Mouse (Mus musculus) ZHBTc4 (cell line): ENCODE data around the gene Dnajc17.

Experiments used
- DNase-seq: peaks from one replicate; pipeline ENCODE4 v3.0.0-alpha.2; 2011; ENCODE audit warnings: low read depth, low spot score

Gene Dnajc17

DNA sequence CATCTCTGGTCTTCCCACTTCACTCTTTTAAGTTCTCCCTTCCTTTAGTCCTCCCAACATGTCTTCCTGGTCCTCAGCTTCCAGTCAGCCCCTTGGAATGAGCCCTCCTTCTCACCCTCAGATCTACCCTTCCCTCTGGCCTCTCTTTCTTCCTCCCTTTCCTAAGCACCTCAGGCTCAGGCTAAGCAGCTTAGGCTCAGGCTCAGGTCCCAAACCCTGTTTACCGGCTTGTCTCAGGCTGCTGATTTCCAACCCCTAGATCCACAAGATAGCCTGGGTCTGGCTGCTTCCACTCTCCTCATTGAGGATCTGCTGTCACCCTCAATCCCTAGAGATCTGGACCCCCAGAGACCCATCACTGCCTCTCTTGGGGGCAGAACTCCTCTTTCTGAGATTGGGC lies 10.5 kb downstream of the Dnajc17 start:
- no peak for DNase-seq

DNA sequence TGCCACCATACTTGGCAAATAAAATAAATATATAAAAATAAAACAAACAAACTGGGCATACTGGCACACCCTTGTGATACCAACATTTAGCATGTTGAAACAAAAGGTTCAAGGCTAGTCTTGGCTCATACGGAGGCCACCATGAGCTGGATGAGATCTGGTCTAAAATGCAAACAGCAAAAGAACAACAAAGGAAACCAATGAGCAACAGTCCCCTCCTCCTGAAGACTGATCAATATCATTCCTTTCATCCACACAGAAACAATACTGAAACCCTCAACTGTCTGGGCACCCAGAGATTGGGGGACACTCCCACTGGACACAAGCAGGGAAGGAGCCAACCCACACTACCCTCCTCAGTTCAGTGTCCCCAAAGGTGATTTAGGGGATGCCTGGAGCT lies 11.1 kb downstream of the Dnajc17 start:
- no peak for DNase-seq

DNA sequence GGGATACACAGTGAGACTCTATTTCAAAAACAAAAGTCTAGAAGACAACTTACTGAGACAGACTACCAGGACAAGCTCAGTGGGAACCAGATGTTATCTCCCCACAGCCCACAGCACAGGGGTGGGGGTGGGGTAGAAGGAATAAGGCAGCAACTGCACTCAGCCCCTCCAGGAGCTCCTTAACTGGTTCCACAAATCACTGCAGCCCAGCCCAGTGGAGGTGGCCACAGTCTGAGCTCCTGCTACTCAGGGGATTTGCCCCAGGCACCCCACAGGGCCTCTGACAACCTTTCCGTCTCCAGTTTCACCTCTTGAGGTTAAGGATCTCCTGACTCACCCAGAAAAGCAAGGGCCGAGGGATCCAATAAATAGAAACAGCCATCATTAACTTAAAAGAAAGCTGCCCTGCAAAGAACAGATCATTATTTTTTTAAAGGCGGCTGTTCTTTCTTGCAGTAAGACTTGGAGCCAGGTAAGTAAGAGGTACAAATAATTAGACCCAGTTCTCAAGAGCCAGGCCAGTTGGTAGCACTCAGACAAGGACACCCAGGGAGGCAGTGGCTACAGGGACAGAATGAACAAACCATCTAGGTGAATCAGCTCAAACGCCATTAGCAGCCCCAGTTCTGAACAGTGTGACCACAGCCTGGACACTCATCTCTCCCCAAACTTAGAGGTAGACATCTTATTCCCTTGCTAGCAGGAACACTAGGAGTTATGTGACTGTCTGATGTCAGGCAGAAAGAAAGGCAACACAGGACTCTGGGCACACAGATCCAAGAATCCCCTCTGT lies 12.1 kb downstream of the Dnajc17 start:
- DNase-seq: no peak

DNA sequence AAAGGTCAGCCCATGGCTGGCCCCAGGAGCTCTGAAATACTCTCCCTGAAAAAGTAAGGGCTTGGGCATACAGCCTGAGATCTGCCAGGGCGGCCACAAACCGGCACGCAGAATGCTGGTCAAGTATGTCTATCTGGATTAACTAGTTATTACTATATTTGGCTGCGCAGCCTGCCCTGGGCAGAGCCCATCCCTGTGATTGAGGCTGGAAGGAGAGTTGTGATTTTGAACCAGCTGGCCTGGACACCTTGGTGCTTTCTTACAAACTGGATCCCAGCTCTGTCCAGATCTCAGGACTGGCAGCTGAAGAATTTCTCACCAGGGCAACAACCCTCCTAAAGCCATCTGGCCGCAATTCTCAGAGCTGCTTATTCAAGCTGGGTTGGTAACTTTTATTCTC lies 14.5 kb downstream of the Dnajc17 start:
- DNase-seq: no peak

DNA sequence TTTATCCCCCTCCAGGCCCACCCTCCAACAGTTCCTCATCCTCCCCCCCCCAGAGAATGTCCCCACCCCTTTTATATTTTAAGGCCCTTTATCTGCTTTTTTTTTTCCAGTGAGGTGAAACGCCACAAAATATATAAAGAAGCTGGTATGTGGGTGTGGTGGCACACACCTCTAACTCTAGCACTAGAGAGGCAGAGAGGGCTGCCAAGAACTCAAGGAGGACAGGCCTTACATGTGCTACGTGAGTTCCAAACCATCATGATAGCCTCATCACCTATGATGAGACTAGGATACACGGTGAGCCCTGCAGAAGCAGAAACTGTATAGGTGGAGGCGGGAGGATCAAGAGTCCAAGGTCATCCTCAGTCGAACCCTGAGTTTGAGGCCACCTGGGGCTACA lies 17.6 kb downstream of the Dnajc17 start:
- no peak for DNase-seq

DNA sequence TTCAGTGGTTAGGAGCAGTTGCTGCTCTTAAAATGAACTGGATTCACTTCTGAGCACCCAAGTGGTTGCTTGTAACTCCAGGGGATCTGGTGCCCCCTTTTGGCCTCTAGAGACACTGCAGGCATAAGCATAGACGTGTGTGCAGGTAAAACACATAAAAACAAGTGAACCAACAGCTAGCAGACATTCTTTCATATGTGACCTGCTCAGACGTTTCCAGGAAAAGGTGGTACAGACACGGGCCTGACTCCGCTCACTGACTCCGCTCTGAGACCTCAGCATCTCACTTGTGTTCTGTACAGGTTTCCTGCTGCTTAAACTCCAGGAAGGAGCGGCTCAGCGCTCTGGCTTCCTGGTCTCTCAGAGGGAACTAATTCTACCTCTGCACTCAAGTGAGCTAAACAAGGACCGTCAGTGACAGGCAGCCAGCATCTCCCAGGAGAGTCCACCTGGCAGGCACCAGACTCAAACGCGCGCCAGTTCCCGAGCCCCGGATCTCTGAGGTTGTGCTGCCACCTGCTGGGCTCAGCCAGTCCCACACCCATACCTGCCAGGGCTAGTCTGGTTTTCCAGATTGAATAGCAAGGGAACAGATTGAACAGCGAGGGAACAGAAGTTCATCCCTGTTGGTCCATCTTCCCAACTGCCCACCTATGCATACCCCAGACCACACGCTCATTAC lies 19.4 kb downstream of the Dnajc17 start:
- DNase-seq: peak; percentile 85

DNA sequence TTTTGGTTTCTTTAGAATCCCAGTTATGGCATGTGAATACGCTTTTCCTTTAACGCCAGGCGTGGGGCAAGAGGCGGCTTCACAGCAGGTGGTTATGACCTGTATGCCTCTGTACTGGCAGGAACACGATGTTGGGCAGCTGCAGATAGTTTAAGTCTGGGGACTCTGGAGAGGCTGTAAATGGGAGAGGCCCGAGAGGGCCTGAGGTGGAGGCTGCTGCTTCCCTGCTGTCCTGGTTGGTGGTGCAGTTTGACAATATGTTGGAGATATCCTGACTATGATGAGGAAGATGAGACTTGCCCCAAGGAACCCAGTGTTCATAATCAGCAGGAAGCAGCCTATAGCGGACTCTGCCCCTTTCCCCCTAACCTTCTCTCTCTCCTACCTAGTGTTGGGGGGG lies 25.7 kb downstream of the Dnajc17 start:
- no peak for DNase-seq

DNA sequence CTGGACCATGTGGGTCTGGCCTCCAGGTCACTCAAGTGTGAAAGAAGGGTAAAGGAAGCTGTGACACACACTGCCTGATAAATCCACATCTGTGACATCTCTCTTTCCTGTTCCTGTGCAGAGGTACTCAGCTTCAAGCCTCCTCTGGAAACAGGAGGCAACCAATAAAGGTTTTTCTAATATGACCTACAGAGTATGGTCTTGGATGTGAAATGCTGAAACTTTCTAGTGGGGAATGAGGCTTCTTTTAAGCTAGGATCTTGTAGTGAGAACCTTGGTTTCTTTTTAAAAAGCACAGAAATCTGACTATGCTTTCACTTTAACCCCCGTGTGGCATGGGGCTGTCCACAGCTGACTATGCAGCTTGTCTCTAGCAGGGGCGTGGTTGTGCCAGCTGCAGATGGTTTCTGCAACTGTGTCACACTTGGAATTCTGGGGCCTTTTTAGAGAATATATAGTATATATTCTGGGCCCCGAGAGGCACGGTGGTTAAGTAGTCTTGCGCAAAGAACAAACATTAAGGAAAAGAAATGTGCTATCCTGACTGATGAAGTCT lies 31.1 kb downstream of the Dnajc17 start:
- DNase-seq: no peak

DNA sequence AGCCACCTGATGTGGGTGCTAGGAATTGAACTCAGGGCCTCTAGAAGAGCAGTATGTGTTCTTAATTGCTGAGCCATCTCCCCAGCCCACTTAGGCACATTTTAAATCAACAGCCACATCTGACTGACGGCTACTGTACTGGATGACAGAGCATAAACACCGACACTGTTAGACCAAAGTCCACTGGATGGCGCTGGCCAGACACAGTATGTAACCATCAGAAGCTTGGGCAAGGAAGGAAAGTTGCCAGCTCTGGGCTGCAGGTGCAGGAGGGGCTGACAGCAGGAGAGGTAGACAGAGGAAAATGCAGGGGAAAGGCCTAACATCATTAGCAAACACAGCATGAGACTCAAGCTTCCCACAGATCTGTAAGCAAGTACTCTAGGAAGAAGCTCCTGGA lies 31.8 kb downstream of the Dnajc17 start:
- DNase-seq: no peak

DNA sequence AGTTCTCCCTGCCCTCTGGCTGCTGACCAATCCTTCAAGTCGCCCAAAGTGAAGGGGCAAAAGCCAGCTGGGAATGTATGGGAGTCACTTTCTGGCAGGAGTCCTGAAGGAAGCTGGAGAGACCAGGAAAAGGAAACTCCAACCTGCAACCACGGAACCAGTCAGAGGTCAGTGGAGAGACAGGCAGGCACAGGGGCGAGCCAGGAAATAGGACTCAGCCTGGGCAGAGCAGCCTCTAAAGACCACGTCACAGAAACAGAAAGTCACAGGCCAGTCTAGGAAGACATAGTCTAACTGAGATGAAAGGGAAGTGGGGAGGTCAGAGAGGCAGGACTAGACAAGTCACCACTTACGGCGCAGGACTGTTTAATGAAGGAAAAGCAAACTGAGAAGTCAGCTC lies 33.0 kb downstream of the Dnajc17 start:
- no peak for DNase-seq

DNA sequence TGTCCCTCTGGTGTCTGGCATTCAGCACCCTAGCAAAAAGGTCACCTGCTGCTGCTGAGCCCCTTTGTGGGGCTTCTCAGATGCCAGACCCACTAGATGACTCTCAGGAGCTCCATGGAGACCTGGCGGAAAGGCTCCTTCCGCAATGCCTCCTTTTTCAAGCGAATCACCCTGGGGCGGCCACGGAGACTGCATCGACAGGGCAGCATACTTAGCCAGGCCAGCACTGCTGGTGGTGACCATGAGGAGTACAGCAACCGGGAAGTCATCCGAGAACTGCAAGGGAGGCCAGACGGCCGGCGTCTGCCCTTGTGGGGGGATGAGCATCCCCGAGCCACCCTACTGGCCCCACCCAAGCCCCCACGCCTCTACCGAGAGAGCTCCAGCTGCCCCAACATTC lies 33.7 kb downstream of the Dnajc17 start:
- DNase-seq: no peak

DNA sequence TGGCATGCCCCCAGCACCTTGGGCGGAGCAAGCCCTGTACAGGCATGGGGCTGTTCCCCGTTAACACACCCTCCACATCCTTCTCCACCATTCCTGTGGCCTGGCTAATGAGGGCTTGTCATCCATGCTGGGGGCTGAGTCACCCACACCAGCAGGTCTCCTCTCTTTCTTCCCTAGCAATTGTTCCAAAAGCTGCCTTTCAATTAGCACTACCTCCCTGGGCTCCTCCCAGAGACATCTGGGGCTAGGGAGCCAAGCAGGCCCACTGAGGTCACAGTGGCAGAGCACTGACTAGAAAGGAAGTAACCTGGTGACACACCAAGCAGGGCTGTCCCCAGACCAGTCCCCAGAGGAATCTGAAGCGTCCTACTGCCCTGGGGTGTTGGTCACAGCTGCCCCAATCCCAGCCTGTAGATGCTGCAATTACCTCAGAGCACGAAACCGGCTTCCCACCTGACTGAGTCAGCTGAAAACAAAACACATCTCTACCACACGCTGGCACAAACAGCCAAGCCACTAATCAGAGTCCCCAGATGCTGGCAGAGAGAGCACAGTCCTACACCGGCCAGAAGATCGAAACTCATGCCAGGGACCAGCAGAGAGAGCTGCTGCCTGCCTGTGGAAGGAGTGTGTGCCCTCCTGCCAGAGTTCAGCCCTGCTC lies 34.5 kb downstream of the Dnajc17 start, which contains the start of gene Gm14137:
Gene Gm14137, plus strand, starts transcription at position 519 of the 661 bp plus-strand sequence.
- no peak for DNase-seq

DNA sequence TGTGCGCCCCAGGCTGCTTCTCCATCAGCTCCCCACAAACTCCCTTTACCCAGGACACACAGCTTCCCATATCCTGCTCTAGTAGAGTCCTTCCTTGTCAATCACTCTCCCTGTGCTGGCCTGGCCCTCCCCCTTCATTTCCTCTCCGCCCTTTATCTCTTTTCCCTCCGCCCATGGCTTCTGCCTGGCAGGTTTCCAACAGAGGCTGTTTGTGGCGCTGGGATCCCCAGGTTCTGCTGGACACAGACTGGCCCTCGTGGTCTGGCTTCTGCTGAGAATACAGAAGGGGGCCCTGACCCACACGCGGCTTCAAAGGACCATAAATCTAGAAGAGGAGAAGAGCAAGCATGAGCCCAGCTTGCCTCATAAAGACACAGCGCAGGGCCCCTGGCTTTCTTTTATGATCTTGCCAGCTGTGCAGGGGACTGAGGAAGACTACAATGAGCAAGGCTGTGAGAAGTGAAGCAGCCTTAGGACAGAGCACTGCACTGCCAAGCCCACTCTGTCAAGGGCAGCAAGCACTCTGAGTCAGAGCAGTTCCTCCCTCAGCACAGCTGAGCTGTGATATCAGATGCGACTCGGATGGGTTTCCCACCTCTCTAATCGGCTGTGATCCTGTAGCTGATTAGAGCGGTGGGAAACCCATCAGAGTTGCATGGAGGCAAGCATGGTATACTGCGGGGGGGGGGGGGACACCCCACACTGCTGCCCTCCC lies 35.6 kb downstream of the Dnajc17 start:
- DNase-seq: peak; percentile 38

DNA sequence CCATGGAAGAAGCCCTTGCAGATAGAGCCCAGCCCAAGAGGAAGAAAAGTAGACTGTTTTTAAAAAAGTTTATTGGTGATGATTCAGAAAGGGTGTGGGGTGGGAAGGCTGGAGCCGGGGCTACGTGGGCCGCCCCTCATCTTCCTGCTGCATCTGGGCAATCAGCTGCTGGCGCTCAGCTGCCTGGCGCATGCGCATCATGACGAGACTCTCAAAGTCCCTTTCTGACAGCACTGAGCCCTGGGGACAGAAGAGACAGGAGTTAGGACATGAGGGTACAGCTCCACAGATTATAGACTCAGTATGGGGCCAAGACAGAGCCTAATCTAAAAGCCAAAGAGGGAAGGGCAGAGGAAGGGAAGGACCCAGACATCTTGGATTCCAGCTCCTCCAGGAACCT lies 36.1 kb downstream of the Dnajc17 start:
- DNase-seq: no peak

DNA sequence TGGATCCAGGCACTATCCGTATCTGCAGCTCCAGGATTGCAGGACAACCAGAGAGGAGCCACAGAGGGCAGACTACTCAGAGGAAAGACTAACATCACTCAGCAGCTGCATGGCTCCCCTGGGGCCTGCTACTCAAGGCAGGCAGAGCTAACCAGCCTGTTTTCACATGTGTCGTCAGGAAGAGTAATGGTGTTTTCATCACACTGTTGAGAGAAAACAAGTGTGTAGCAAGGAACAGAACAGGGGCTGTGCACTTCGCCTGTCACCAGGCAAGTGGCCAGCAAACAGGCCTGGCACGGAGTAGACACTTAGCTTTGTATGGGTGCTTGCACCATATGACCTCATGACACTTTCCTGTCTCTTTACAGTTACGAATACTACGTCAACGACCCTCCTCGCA lies 37.0 kb downstream of the Dnajc17 start:
- no peak for DNase-seq

DNA sequence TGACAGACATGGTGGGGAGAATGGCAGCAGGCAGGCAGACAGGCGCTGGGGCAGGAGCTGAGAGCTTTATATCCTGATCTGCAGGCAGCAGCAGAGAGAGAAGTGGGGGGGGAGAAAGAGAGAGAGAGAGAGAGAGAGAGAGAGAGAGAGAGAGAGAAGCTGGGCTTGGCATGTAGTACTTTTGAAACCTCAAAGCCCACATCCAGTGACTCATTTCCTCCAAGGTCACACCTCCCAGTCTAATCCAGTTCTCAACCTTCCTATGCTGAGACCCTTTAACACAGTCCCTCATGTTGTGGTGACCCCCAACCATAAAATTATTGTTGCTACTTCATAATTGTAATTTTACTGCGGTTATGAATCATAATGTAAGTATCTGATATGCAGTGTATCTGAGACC lies 38.3 kb downstream of the Dnajc17 start:
- no peak for DNase-seq

DNA sequence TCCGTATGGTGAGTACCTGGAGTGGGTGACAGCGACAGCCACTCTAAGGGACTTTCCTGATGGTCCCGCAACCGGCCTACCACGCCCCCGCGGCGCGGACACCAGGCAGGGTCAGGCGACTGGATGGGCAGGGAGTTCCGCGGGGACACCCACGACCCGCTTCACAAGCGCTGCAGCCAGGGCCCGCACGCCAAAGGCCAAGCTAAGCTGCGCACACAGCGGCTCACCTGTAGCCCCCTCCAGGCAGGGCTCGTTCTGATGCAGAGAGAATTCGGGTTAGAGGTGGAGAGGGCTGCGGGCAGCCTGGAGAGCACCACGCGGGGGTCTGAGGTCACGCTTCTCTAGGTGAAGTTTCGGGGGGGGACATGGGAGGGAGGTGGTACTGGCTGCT lies 40.7 kb downstream of the Dnajc17 start:
- peak; percentile 46 for DNase-seq

DNA sequence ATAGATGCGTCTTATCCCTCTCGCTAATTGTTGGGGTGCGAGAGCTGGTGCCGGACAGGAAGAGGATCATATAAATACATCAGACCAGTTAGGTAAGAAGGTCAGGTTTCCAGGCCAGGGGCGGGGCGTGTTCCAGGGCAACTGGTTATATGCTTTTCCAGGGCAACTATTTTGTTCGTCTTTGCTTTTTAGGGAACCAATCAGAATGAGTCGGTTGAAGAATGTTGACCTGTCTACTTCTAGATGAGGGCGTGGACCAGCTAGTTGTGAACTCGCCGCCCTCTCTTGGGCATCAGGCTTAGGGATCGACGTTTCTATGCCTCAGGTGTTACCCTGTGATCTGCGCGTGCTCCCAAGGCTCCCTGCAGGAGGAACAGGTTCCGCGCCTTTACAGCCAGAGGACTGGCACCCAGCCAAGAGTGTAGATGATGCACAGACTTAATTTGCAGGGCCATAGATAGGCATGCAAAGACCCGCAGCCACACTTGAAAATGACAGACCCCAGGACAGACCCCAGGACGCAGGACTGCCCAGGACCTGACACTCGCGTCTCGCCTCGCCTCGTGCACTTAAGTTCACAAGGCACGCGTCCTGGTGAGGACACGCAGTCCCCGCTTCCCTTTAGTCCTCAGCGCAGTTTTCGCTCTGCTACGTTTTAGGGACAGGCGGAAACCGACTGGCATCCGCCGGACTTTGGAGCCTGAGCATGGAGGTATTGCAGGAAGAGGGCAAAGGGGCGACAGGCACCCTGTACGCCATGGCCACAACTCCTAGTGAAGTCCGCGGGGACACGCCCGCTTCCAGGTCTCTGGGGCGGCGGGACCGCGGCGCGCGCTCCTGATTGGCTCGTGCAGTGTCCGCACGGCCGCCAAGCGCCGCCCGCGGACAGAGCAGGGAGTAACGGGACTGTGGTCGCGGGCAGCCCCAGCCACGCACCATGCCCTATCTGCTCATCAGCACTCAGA lies 41.4 kb downstream of the Dnajc17 start, which contains the start of gene Gchfr:
Gene Gchfr, plus strand, starts transcription at position 873 of the 965 bp plus-strand sequence.
- DNase-seq: peak; percentile 64

DNA sequence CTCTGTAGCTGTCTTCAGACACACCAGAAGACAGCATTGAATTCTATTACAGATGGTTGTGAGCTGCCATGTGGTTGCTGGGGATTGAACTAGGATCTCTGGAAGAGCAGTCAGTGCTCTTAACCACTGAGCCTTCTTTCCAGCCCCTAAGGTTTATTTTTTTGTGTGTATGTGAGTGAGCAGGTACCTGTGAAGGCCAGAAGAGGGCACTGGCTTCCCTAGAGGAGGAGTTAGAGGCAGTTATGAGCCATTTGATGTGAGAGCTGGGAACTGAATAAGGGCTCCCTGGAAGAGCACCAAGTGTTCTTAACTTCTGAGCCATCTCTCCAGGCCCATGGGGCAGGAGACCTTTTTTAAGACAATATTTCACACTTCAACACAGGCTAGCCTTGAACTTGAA lies 43.2 kb downstream of the Dnajc17 start:
- peak; percentile 60 for DNase-seq

DNA sequence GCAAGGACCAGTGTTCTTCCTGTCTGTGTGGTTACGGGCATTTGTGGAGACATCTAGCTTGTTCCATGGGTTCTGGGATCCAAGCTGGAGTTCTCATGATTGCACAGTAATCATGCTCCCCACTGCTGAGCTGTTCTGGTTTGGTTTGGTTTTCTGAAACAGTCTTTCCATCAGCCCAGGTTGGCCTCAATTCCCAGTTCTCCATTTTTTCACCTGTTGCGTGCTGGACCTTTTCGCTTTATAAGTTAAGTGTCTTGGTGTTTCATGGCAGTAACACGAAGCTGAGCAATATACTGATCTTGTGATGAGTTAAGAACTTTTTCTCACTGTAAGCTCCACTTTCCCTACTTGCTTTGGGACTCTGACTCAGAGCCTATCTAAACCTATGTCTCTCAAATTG lies 44.6 kb downstream of the Dnajc17 start:
- no peak for DNase-seq

DNA sequence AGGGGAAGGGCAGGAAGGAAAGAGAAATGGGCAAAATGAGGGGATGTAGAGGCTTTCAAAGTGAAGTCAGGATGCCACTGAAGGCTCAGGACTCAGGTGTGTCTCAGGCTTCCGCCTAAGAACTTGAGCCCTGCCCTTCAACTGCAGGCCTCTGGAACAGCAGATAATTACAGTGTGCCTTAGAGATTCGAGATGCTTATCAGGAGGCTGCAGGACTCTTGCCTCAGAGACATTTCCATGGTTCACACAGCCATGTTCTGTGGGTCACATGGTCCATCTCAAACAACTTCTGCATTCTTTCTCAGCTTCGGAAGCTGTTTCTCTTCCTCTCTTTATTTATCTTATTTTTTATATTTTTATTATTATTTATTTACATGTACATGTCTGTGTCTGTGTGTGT lies 45.5 kb downstream of the Dnajc17 start:
- DNase-seq: no peak
